Mouse (Mus musculus) layer of hippocampus, postnatal 36 days (tissue): Measurements from ENCODE around the gene Dapk1. TPM values are rescaled to one million over a fixed set of nuclear protein-coding genes. Genes with fewer than 3 reads are reported as not detected.

Source experiments
- DNase-seq, 2 experiments: peaks; one replicate each; pipeline ENCODE4 v3.0.0; 2022
- total RNA-seq, 2 experiments: library from RNA; stranded (reverse); gene quantifications; 2 replicates each; pipeline ENCODE4 v1.2.3; 2021

Gene Dapk1
- total RNA-seq, 2 experiments from 2014 or later = 130 to 158 TPM

- DNase-seq = no peak
Measured at GRCm38 (mm10) chr13:60664816-60665215, 63.1 kb downstream of the Dapk1 start.

GRCm38 (mm10) chr13:60665402-60665801, 63.7 kb downstream of the Dapk1 start:
- no peak for DNase-seq

- DNase-seq = no peak
Measured at GRCm38 (mm10) chr13:60668036-60668435, 66.3 kb downstream of the Dapk1 start.

- DNase-seq = no peak
Measured at GRCm38 (mm10) chr13:60670605-60671004, 68.9 kb downstream of the Dapk1 start.

GRCm38 (mm10) chr13:60671235-60671634, 69.5 kb downstream of the Dapk1 start:
- no peak for DNase-seq

- no peak for DNase-seq
Measured at GRCm38 (mm10) chr13:60672287-60672686, 70.5 kb downstream of the Dapk1 start.

GRCm38 (mm10) chr13:60672882-60673675, 71.3 kb downstream of the Dapk1 start:
- no peak for DNase-seq

- DNase-seq = no peak
Measured at GRCm38 (mm10) chr13:60674301-60674700, 72.6 kb downstream of the Dapk1 start.

- DNase-seq = no peak
Measured at GRCm38 (mm10) chr13:60674911-60675310, 73.2 kb downstream of the Dapk1 start.

GRCm38 (mm10) chr13:60675416-60675815, 73.7 kb downstream of the Dapk1 start:
- no peak for DNase-seq

GRCm38 (mm10) chr13:60678912-60679311, 77.2 kb downstream of the Dapk1 start:
- no peak for DNase-seq

- no peak for DNase-seq
Measured at GRCm38 (mm10) chr13:60682714-60683695, 81.3 kb downstream of the Dapk1 start.

- no peak for DNase-seq
Measured at GRCm38 (mm10) chr13:60684050-60684760, 82.5 kb downstream of the Dapk1 start.

- no peak for DNase-seq
Measured at GRCm38 (mm10) chr13:60684806-60685205, 83.1 kb downstream of the Dapk1 start.

- no peak for DNase-seq
Measured at GRCm38 (mm10) chr13:60685216-60685615, 83.5 kb downstream of the Dapk1 start.

GRCm38 (mm10) chr13:60686024-60686663, 84.4 kb downstream of the Dapk1 start:
- DNase-seq = no peak

- peak in 1 of 2 experiments; percentile 63 for DNase-seq
Measured at GRCm38 (mm10) chr13:60686967-60687366, 85.2 kb downstream of the Dapk1 start.

- no peak for DNase-seq
Measured at GRCm38 (mm10) chr13:60687462-60687861, 85.7 kb downstream of the Dapk1 start.

GRCm38 (mm10) chr13:60687891-60688290, 86.1 kb downstream of the Dapk1 start:
- no peak for DNase-seq

- no peak for DNase-seq
Measured at GRCm38 (mm10) chr13:60690921-60691320, 89.2 kb downstream of the Dapk1 start.

GRCm38 (mm10) chr13:60691940-60692339, 90.2 kb downstream of the Dapk1 start:
- no peak for DNase-seq
